Mouse (Mus musculus): ENCODE results near the gene Fam221a.

DNA sequence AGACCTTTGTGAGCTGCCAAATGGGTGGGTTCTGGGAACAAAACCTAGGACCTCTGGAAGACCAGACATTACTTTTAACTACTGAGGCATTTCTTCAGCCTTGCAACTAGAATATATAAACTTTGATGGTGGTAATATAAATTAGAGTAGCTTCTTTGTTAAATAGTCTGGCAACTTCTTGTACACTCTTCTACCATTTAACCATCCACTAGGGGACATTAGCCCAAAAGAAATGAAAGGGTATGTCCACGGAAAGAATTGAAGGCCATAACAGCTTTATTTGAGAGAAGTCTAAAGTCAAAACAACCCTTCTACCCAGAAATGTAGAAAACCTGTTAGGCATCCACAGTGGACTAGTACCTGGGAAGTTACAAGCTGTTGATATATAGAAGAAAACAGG, 26.7 kb downstream of the Fam221a start:
- TF ChIP-seq CTCF (IDR thresholded peaks at IDR 0.05; ENCODE audit: insufficient read depth, low read depth, low read length) (no peak), POLR2A (IDR thresholded peaks at IDR 0.05; ENCODE audit: insufficient read depth, low read depth, low read length) (no peak)

Measured in olfactory bulb, adult 2 months (tissue).